Mouse (Mus musculus): ENCODE data around the gene Tmprss6. TPM values are rescaled to one million over a fixed set of nuclear protein-coding genes. Genes with fewer than 3 reads are reported as not detected.

Gene Tmprss6
- total RNA-seq, 2 experiments from 2014 or later: 0.87 TPM; not detected in 1

DNA sequence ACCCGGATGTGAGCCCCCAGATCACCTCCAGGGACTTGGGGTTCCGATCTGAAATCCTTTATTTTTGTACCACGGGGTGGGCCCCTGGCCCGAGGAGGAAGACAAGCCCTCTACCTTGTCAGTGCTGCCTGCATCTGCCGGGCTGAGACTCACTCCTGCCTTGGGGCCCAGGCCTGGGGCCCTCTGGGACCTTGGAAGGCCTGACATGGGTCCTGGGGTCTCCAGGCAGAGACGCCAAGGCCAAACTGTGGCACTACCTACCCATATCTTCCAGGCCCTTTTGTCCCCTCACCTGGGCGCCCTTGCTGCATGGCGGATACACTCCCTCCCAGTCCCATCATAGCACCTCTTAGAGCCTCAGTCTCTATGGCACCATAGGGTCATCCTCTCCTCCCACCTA, 29.9 kb downstream of the Tmprss6 start:
- intact Hi-C loops (cut with DNase I): loop anchor here (10.0 kb wide), 1 partner anchor 276 kb away; the partner anchor contains the start of gene Elfn2
- Histone ChIP-seq H3K27ac (peak overlapping the region; percentile 24; the same call in 1 of the 2 replicates), H3K4me3 (no peak overlapping the region)
- no peak for DNase-seq (ENCODE audit: extremely low spot score in 1 of 2, low spot score in 2 of 2)
- TF ChIP-seq CTCF (IDR thresholded peaks at IDR 0.05): no peak

DNA sequence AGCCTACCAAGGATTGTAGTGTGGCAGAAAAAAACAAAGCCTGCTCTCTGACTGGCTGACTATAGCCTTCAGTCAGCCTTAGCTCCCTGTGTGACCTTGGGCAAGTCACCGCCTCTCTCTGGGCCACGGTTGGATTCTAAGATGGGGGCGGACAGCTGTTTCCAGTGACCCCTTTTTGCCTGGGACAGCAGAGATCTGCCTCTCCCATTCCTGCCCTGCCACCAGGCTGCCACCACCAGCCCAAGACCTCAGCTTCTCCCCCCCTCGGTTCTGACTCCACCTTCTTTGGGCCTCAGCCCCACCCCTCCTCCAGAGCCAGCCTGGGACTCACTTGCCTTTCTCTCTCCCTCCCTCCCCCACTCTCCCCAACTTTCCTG, 30.4 kb downstream of the Tmprss6 start:
- intact Hi-C loops (cut with DNase I): loop anchor here (10.0 kb wide), 1 partner anchor 277 kb away; the partner anchor contains the start of gene Elfn2

DNA sequence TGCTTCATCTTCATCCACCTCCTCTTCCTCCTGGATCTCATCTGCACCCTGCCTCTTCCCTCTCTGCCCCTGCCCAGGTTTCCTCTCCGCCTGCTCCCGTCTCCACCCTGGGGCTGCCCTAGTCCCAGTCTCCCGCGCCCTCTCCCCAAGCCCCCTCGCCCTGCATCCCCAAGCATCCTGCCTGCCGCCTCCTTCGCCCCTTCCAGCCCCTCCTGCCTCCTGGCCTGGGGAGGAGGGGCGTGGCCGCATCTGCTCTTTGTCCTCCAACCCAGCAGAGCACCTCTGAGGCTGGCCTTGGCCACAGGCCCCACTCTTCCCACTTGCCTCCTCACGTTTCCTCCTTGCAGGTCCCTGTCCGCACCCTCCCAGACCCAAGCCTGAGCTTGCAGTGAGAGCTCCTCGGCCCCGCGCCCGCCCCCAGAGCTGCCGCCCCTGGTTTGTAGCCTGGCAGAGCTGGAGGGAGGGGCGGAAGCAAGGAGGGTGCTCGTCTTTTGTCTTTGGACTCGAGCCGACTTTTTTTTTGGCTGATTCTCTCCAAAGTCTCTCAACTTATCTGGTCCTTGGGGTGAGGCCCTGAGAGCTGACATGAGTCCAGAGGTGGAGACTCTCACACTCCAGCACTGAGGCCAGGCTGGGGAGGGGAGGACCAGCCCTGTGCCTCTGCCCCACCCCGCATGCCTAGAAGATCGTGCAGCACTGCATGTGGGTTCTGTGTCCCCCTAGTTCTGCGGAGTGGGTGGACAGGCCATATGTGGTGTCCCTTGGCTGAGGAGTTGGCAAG, 31.0 kb downstream of the Tmprss6 start:
- DNase-seq (ENCODE audit: extremely low spot score in 1 of 2, low spot score in 2 of 2): peak; percentile 65 to 74
- H3K27ac ChIP-seq: peak overlapping the region; percentile 84
- no peak overlapping the region for H3K4me3 ChIP-seq
- intact Hi-C loops (cut with DNase I): loop anchor here (1.0 to 10.0 kb wide), 3 partner anchors 107 to 277 kb away; partner anchors contain the start of genes Elfn2 and Sstr3
- no peak for TF ChIP-seq CTCF (IDR thresholded peaks at IDR 0.05)

More for the DNA sequence above, 30.4 kb downstream of the Tmprss6 start:
- Histone ChIP-seq H3K4me3 (no peak overlapping the region), H3K27ac (peak overlapping the region; percentile 84)
- DNase-seq (ENCODE audit: extremely low spot score in 1 of 2, low spot score in 2 of 2): no peak
- TF ChIP-seq CTCF (IDR thresholded peaks at IDR 0.05): no peak

DNA sequence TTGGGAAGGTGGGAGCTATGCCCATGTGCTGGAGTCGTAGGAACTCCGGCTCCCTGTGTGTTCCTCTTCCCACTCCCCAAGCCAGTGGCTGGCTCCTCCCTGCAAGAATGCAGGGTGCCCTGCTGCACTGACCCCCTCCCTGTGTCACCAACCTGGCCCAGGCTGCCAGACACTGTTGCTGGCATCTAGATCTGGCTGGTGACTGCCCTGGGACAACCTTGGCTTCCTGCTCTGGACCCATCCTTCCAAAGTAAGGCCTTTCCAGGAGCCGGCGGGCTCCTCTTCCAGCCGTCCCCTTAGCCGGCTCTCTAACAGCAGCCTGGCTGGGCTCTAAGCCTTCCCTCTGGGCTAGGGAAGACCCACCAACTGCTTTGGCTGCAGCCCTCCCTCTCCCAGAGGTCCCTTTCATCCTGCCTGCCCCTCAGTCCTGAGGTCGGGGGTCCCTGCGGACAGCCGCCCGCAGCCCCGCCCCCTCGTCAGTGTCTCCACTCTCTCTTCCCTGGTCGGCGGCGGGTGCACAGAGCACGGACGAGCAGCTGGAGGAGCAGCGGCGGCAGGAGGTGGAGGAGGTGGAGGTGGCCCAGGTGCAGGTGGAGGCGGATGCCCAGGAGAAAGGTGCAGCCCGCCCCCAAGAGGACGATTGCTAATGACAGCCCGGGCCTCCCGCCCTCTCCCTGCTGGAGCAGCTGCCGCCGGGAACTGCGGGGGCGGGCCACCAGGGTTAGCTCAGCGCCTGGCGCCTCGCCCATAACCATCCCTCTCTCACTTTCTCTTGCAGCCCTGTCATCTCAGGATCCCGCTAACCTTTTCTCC, 31.8 kb downstream of the Tmprss6 start:
- intact Hi-C loops (cut with DNase I): loop anchor here (1.0 to 10.0 kb wide), 3 partner anchors 108 to 278 kb away; partner anchors contain the start of genes Elfn2 and Sstr3
- peak; percentile 22 for TF ChIP-seq CTCF (IDR thresholded peaks at IDR 0.05)
- H3K4me3 ChIP-seq: no peak overlapping the region
- H3K27ac ChIP-seq: peak overlapping the region; percentile 84
- peak; percentile 89 to 95 for DNase-seq (ENCODE audit: extremely low spot score in 1 of 2, low spot score in 2 of 2)

DNA sequence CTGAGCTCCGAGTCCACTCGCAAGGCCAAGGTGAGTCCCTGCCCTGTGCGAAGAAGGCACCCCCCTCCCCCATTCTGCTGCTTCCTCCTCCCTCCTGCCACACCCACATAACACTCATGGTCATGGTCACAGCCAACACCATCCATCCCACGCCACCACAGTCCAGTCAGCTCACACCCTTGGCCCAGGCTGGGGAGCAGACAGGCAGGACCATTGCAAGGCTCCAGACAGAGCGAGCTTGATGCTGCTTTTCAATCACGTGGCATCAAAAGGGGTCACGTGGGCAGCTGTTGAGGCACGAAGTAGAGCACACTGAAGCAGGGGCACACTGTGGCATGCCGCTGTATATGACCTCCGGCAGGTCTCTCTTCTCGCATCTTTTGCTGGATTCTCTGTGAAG, 32.8 kb downstream of the Tmprss6 start:
- intact Hi-C loops (cut with DNase I): loop anchor here (2.0 to 10.0 kb wide), 3 partner anchors 67 to 279 kb away; partner anchors contain the start of gene Elfn2
- DNase-seq (ENCODE audit: extremely low spot score in 1 of 2, low spot score in 2 of 2): no peak
- H3K4me3 ChIP-seq: no peak overlapping the region
- no peak for TF ChIP-seq CTCF (IDR thresholded peaks at IDR 0.05)
- peak overlapping the region; percentile 84 for H3K27ac ChIP-seq

DNA sequence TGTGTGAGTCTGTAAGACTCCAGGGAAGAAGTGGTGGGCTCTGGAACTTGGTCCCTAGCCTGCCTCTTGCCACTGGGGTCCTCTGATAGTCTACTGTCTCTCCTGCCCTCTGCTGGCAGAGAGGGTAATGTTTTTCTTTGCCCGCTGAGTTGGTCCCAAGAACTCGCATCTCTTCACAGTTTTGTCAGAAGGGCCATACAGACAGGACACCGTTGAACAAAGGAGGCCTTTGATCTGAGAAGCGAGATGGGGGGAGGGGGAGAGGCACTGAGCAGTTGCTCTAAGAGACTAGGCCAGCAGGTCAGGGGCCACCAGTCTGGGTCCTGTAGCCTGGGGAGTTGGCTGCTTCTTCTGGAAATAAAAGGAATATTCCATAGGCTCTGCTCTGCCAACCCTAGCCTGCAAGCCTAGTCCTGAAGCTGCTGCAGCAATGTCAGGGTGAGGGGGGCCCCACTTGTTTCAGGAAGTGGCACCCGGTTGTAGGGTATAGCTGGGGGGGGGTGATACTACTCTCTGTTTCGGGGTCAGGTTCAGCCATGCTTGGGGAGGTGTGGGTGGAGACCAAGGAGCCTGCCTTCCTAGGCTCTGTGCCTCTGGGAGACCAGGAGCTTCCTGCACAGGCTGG, 33.4 kb downstream of the Tmprss6 start:
- Histone ChIP-seq H3K27ac (peak overlapping the region; percentile 84), H3K4me3 (no peak overlapping the region)
- peak; percentile 70 for TF ChIP-seq CTCF (IDR thresholded peaks at IDR 0.05)
- peak; percentile 59 to 62 for DNase-seq (ENCODE audit: extremely low spot score in 1 of 2, low spot score in 2 of 2)
- intact Hi-C loops (cut with DNase I): loop anchor here (2.0 to 10.0 kb wide), 3 partner anchors 66 to 280 kb away; partner anchors contain the start of gene Elfn2

DNA sequence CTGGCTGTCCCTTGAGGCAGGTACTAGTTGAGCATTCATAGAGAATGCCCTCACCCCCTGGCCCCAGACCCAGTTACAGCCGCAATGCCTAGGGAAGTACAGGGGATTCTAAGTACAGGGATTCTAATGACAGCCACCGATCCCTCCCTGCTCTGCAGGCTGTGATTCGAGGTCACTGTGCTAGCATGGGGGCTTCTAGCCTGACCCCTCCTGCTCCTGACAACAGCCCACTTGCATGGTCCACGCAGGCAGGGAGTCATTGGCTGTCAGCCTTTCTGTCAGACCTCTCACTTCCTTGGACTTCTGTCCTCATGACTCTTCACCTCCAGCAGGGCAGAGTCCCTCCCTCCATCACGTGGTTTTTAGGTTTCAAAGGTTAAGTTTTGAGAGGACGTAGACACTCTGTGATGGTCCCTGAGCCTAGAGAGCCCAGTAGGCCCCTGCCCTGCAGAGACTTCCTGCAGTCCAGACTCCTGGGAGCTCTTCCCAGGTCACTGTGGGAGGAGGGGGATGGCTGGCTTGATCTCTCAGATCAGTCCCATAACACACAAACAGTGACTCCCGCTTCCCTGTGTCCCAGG, 36.8 kb downstream of the Tmprss6 start:
- TF ChIP-seq CTCF (IDR thresholded peaks at IDR 0.05): no peak
- Histone ChIP-seq H3K27ac (no peak overlapping the region), H3K4me3 (no peak overlapping the region)
- DNase-seq (ENCODE audit: extremely low spot score in 1 of 2, low spot score in 2 of 2): no peak
- intact Hi-C loops (cut with DNase I): loop anchor here (5.0 to 10.0 kb wide), 2 partner anchors 254 to 283 kb away; partner anchors contain the start of gene Elfn2

DNA sequence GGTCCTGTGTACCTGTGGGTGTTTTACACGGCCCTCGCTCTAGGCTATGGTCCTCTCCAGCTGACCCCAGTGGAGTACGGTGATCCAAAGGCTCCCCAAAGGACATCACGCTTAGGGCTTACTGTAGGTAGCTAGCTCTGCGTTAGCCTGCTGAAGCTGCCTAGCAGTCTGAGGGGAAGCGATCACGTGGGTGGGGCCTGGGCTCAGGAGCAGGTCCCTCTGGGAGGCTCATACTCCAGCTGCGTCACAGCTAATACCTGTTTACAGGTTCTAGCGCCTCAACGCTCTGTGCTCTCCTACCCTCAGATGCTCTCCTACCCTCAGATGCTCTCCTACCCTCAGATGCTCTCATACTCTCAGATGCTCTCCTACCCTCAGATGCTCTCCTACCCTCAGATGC, 37.6 kb downstream of the Tmprss6 start:
- intact Hi-C loops (cut with DNase I): loop anchor here (5.0 to 10.0 kb wide), 2 partner anchors 254 to 284 kb away; partner anchors contain the start of gene Elfn2
- TF ChIP-seq CTCF (IDR thresholded peaks at IDR 0.05): no peak
- no peak for DNase-seq (ENCODE audit: extremely low spot score in 1 of 2, low spot score in 2 of 2)

DNA sequence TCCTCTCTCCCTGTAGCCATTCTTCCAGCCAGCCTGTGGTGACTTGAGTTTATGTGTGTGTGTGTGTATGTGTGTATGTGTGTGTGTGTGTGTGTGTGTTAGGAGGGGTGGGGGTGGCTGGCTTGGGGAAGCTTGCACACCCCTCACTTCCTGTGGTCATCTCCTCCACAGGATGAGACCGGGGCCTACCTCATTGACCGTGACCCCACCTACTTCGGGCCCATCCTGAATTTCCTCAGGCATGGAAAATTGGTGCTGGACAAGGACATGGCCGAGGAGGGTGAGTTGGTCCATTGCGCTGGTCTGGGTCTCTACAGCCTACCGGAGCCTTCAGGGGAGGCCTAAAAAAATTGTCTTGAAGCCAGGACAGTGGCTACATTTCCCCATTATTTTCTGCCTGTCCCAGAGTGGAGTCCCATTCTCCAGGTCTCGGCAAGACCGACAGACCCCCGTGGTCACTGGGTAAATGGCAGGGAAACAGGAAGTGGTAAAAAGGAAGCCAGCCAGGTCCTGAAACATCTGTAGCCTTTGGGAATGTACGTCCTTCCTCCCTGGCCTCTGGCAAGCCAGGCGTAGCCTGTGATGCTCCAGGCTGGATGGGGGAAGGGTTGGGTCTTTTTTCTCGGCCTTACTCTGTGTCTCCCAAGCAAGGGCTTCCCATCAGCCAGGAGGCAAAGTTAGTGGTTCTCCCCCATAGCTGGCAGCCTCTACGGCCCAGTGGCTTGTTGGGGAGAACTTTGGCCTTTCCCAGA, 38.4 kb downstream of the Tmprss6 start:
- H3K27ac ChIP-seq: peak overlapping the region; percentile 96
- DNase-seq (ENCODE audit: extremely low spot score in 1 of 2, low spot score in 2 of 2): no peak
- H3K4me3 ChIP-seq: peak overlapping the region; percentile 89
- no peak for TF ChIP-seq CTCF (IDR thresholded peaks at IDR 0.05)
- intact Hi-C loops (cut with DNase I): loop anchor here (5.0 to 10.0 kb wide), 3 partner anchors 253 to 455 kb away; partner anchors contain the start of genes Eif3d and Elfn2

More for the DNA sequence above, 37.6 kb downstream of the Tmprss6 start:
- Histone ChIP-seq H3K4me3 (no peak overlapping the region; the same call in 1 of the 2 replicates), H3K27ac (no peak overlapping the region; the same call in 1 of the 2 replicates)

DNA sequence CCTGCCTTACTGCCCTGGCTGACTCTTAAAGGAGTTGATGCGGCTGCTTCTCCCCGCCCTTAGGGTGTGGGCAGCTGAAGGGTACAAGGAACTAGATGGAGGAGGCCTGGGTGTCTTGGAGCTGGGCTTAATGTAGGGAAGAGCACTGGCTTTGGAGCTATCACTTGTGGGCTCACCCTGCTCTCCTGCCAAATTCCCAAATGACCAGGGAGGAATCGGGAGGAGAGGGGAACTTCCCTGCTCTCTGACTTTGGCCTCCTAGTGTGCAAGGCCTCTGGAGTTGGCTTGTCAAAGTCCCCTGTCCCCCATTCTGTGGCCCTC, 39.3 kb downstream of the Tmprss6 start:
- intact Hi-C loops (cut with DNase I): loop anchor here (10.0 kb wide), 1 partner anchor 454 kb away; the partner anchor contains the start of gene Eif3d
- H3K4me3 ChIP-seq: peak overlapping the region; percentile 89
- H3K27ac ChIP-seq: peak overlapping the region; percentile 96
- DNase-seq (ENCODE audit: extremely low spot score in 1 of 2, low spot score in 2 of 2): no peak
- TF ChIP-seq CTCF (IDR thresholded peaks at IDR 0.05): no peak

Data from left cerebral cortex, adult 2 months (tissue).